Mouse (Mus musculus): ENCODE data around the gene Sdk1. TPM values are rescaled to one million over a fixed set of nuclear protein-coding genes. Genes with fewer than 3 reads are reported as not detected.
A peak's percentile ranks its signal among the peaks of the same experiment; 100 is the strongest.

Sdk1 gene
- polyA plus RNA-seq, 1 experiment from 2014 or later = 1.1 TPM

GRCm38 (mm10) chr5:141677841-141678240 is 436.6 kb downstream of the Sdk1 start:
- H3K36me3 ChIP-seq (ENCODE audit: control insufficient read depth, insufficient read depth, low read length) = no peaks in the 10 kb centered on the region
- no peak overlapping the region for H3K9ac ChIP-seq (ENCODE audit: low read length)
- H3K9me3 ChIP-seq (ENCODE audit: control insufficient read depth, low read length) = no peaks in the 10 kb centered on the region
- DNase-seq (ENCODE audit: low spot score) (no peak), ATAC-seq (ENCODE audit: low FRiP score, low TSS enrichment) (no peak)
- 91% methylated on average over 8 of the region's 8 CpGs for WGBS
- no peak overlapping the region for H3K4me3 ChIP-seq (ENCODE audit: low read depth, low read length)
- no peak overlapping the region for H3K4me2 ChIP-seq (replicated peaks; ENCODE audit: low read depth)
- H3K27me3 ChIP-seq (ENCODE audit: control insufficient read depth, insufficient read depth, low read length) = no peaks in the 10 kb centered on the region
- H3K4me1 ChIP-seq (replicated peaks; ENCODE audit: control insufficient read depth, insufficient read depth) = no peaks in the 10 kb centered on the region
- no peak overlapping the region for H3K27ac ChIP-seq (replicated peaks)
- TF ChIP-seq EP300 (optimal IDR thresholded peaks at IDR 0.05) = no peak

GRCm38 (mm10) chr5:141686876-141687420 is 445.7 kb downstream of the Sdk1 start:
- H3K9ac ChIP-seq (ENCODE audit: low read length) = no peak overlapping the region
- H3K27ac ChIP-seq (replicated peaks) = no peak overlapping the region
- no peaks in the 10 kb centered on the region for H3K36me3 ChIP-seq (ENCODE audit: control insufficient read depth, insufficient read depth, low read length)
- DNase-seq (ENCODE audit: low spot score) (no peak), ATAC-seq (ENCODE audit: low FRiP score, low TSS enrichment) (no peak)
- no peaks in the 10 kb centered on the region for H3K27me3 ChIP-seq (ENCODE audit: control insufficient read depth, insufficient read depth, low read length)
- no peak overlapping the region for H3K4me2 ChIP-seq (replicated peaks; ENCODE audit: low read depth)
- H3K9me3 ChIP-seq (ENCODE audit: control insufficient read depth, low read length) = no peaks in the 10 kb centered on the region
- no peak for TF ChIP-seq EP300 (optimal IDR thresholded peaks at IDR 0.05)
- H3K4me1 ChIP-seq (replicated peaks; ENCODE audit: control insufficient read depth, insufficient read depth) = no peaks in the 10 kb centered on the region
- H3K4me3 ChIP-seq (ENCODE audit: low read depth, low read length) = no peak overlapping the region
- 48% methylated on average over 7 of the region's 7 CpGs for WGBS

GRCm38 (mm10) chr5:141689442-141690105 is 448.3 kb downstream of the Sdk1 start:
- 90% methylated on average over 12 of the region's 12 CpGs for WGBS
- H3K4me3 ChIP-seq (ENCODE audit: low read depth, low read length) = no peak overlapping the region
- H3K4me2 ChIP-seq (replicated peaks; ENCODE audit: low read depth) = no peak overlapping the region

GRCm38 (mm10) chr5:141691482-141691975 is 450.2 kb downstream of the Sdk1 start:
- no peak for TF ChIP-seq CTCF (IDR thresholded peaks at IDR 0.05; ENCODE audit: low read depth)
- TF ChIP-seq EP300 (optimal IDR thresholded peaks at IDR 0.05) = no peak
- Histone ChIP-seq H3K27ac (replicated peaks) (peak overlapping the region; percentile 1; the same call in 1 of the 2 replicates), H3K36me3 (ENCODE audit: control insufficient read depth, insufficient read depth, low read length) (no peaks in the 10 kb centered on the region), H3K4me2 (replicated peaks; ENCODE audit: low read depth) (no peak overlapping the region), H3K9ac (ENCODE audit: low read length) (no peak overlapping the region), H3K27me3 (ENCODE audit: control insufficient read depth, insufficient read depth, low read length) (no peaks in the 10 kb centered on the region), H3K9me3 (ENCODE audit: control insufficient read depth, low read length) (no peaks in the 10 kb centered on the region), H3K4me3 (ENCODE audit: low read depth, low read length) (no peak overlapping the region), H3K4me1 (replicated peaks; ENCODE audit: control insufficient read depth, insufficient read depth) (0 out of 2 replicates have a peak, but pooled peaks cover 3% of the 10 kb centered on the region)
- ATAC-seq (ENCODE audit: low FRiP score, low TSS enrichment) = peak; percentile 67; the same call in 1 of the 2 replicates
- 32% methylated on average over 7 of the region's 7 CpGs for WGBS
- peak; percentile 51 for DNase-seq (ENCODE audit: low spot score)

More at GRCm38 (mm10) chr5:141689442-141690105, 448.3 kb downstream of the Sdk1 start:
- Histone ChIP-seq H3K4me1 (replicated peaks; ENCODE audit: control insufficient read depth, insufficient read depth) (0 out of 2 replicates have a peak, but pooled peaks cover 3% of the 10 kb centered on the region), H3K9me3 (ENCODE audit: control insufficient read depth, low read length) (no peaks in the 10 kb centered on the region), H3K27me3 (ENCODE audit: control insufficient read depth, insufficient read depth, low read length) (no peaks in the 10 kb centered on the region), H3K27ac (replicated peaks) (no peak overlapping the region), H3K36me3 (ENCODE audit: control insufficient read depth, insufficient read depth, low read length) (no peaks in the 10 kb centered on the region), H3K9ac (ENCODE audit: low read length) (no peak overlapping the region)
- no peak for DNase-seq (ENCODE audit: low spot score)
- ATAC-seq (ENCODE audit: low FRiP score, low TSS enrichment) = no peak
- no peak for TF ChIP-seq EP300 (optimal IDR thresholded peaks at IDR 0.05)
- TF ChIP-seq CTCF (IDR thresholded peaks at IDR 0.05; ENCODE audit: low read depth) = no peak

GRCm38 (mm10) chr5:141693716-141694115 is 452.4 kb downstream of the Sdk1 start:
- DNase-seq (ENCODE audit: low spot score) = no peak
- Histone ChIP-seq H3K4me3 (ENCODE audit: low read depth, low read length) (no peak overlapping the region), H3K9me3 (ENCODE audit: control insufficient read depth, low read length) (no peaks in the 10 kb centered on the region), H3K36me3 (ENCODE audit: control insufficient read depth, insufficient read depth, low read length) (no peaks in the 10 kb centered on the region), H3K4me1 (replicated peaks; ENCODE audit: control insufficient read depth, insufficient read depth) (0 out of 2 replicates have a peak, but pooled peaks cover 3% of the 10 kb centered on the region), H3K27ac (replicated peaks) (no peak overlapping the region), H3K4me2 (replicated peaks; ENCODE audit: low read depth) (no peak overlapping the region), H3K9ac (ENCODE audit: low read length) (no peak overlapping the region), H3K27me3 (ENCODE audit: control insufficient read depth, insufficient read depth, low read length) (no peaks in the 10 kb centered on the region)
- no peak for ATAC-seq (ENCODE audit: low FRiP score, low TSS enrichment)
- TF ChIP-seq EP300 (optimal IDR thresholded peaks at IDR 0.05) (no peak), CTCF (IDR thresholded peaks at IDR 0.05; ENCODE audit: low read depth) (no peak)
- 62% methylated on average over 6 of the region's 6 CpGs for WGBS

- ATAC-seq (ENCODE audit: low FRiP score, low TSS enrichment) (no peak), DNase-seq (ENCODE audit: low spot score) (no peak)
- TF ChIP-seq CTCF (IDR thresholded peaks at IDR 0.05; ENCODE audit: low read depth) (no peak), EP300 (optimal IDR thresholded peaks at IDR 0.05) (no peak)
- Histone ChIP-seq H3K27ac (replicated peaks) (no peak overlapping the region), H3K27me3 (ENCODE audit: control insufficient read depth, insufficient read depth, low read length) (no peaks in the 10 kb centered on the region), H3K4me1 (replicated peaks; ENCODE audit: control insufficient read depth, insufficient read depth) (0 out of 2 replicates have a peak, but pooled peaks cover 3% of the 10 kb centered on the region), H3K36me3 (ENCODE audit: control insufficient read depth, insufficient read depth, low read length) (no peaks in the 10 kb centered on the region), H3K9ac (ENCODE audit: low read length) (no peak overlapping the region), H3K4me3 (ENCODE audit: low read depth, low read length) (no peak overlapping the region), H3K4me2 (replicated peaks; ENCODE audit: low read depth) (no peak overlapping the region), H3K9me3 (ENCODE audit: control insufficient read depth, low read length) (no peaks in the 10 kb centered on the region)
- WGBS = 48% methylated on average over 12 of the region's 12 CpGs
These were observed 453.6 kb downstream of the Sdk1 start for GRCm38 (mm10) chr5:141694901-141695300.

Measured in stomach, postnatal 0 days (tissue).